Mouse (Mus musculus) left cerebral cortex, adult 2 months (tissue): ENCODE data around the gene Ak2. TPM values are rescaled to one million over a fixed set of nuclear protein-coding genes. Genes with fewer than 3 reads are reported as not detected.

ENCODE experiments used
- DNase-seq, 2 experiments: peaks; one replicate each; pipeline ENCODE4 v3.0.0; 2021 to 2022; ENCODE audit warnings: low spot score in 2 of 2, mixed read lengths in 1 of 2; ENCODE audit errors: extremely low spot score in 1 of 2
- H3K27ac ChIP-seq: fragments of 200-600 bp; 2 replicates; pipeline ENCODE4 v1.8.1; 2022
- H3K4me3 ChIP-seq: fragments of 200-600 bp; 2 replicates; pipeline ENCODE4 v1.8.1; 2022
- CTCF ChIP-seq: fragments of 200-600 bp; IDR thresholded peaks from 2 replicates; pipeline ENCODE4 v1.8.1; 2022; ENCODE audit warnings: antibody characterized with exemption, mild to moderate bottlenecking, moderate library complexity
- intact Hi-C: fragments of 180-260 bp; cut with DNase I; formaldehyde crosslinking; loops from one replicate; pipeline ENCODE4 v1.15.1; 2025
- total RNA-seq, 2 experiments: library from RNA; stranded (reverse); gene quantifications; 2 replicates each; pipeline ENCODE4 v1.2.3; 2021

Ak2 gene
- total RNA-seq, 2 experiments from 2014 or later, result 25.7 to 30.4 TPM

- intact Hi-C loops, result no loop called here
- Histone ChIP-seq H3K27ac (no peak overlapping the region), H3K4me3 (no peak overlapping the region)
- no peak for TF ChIP-seq CTCF
- no peak for DNase-seq
Measured at GRCm38 (mm10) chr4:128977217-128977616, 14.5 kb upstream of the Ak2 start.

- no peak overlapping the region for H3K27ac ChIP-seq
- H3K4me3 ChIP-seq, result no peak overlapping the region
- intact Hi-C loops, result no loop called here
- TF ChIP-seq CTCF, result no peak
- DNase-seq, result no peak
Measured at GRCm38 (mm10) chr4:128978634-128979033, 13.1 kb upstream of the Ak2 start.

- H3K27ac ChIP-seq, result no peak overlapping the region
Measured at GRCm38 (mm10) chr4:128980890-128981832, 10.6 kb upstream of the Ak2 start.

GRCm38 (mm10) chr4:128981833-128982180 is 10.0 kb upstream of the Ak2 start:
- no peak overlapping the region for H3K27ac ChIP-seq
- intact Hi-C loops, result no loop called here
- H3K4me3 ChIP-seq, result no peak overlapping the region
- DNase-seq, result no peak
- no peak for TF ChIP-seq CTCF

More at GRCm38 (mm10) chr4:128980890-128981832, 10.6 kb upstream of the Ak2 start:
- intact Hi-C loops, result no loop called here
- no peak for TF ChIP-seq CTCF
- H3K4me3 ChIP-seq, result no peak overlapping the region
- DNase-seq, result no peak

GRCm38 (mm10) chr4:128983151-128983550 is 8.6 kb upstream of the Ak2 start:
- TF ChIP-seq CTCF, result no peak
- intact Hi-C loops, result no loop called here
- no peak overlapping the region for H3K4me3 ChIP-seq

GRCm38 (mm10) chr4:128983656-128984055 is 8.1 kb upstream of the Ak2 start:
- H3K27ac ChIP-seq, result no peak overlapping the region
- no peak for DNase-seq
- TF ChIP-seq CTCF, result no peak
- H3K4me3 ChIP-seq, result no peak overlapping the region
- intact Hi-C loops, result no loop called here

More at GRCm38 (mm10) chr4:128983151-128983550, 8.6 kb upstream of the Ak2 start:
- DNase-seq, result no peak
- no peak overlapping the region for H3K27ac ChIP-seq

GRCm38 (mm10) chr4:128984600-128984999 is 7.2 kb upstream of the Ak2 start:
- H3K4me3 ChIP-seq, result no peak overlapping the region
- DNase-seq, result no peak
- TF ChIP-seq CTCF, result no peak
- no peak overlapping the region for H3K27ac ChIP-seq
- intact Hi-C loops, result no loop called here

GRCm38 (mm10) chr4:128988911-128989310 is 2.8 kb upstream of the Ak2 start:
- no peak overlapping the region for H3K27ac ChIP-seq
- DNase-seq, result no peak
- no peak for TF ChIP-seq CTCF
- H3K4me3 ChIP-seq, result no peak overlapping the region
- intact Hi-C loops, result no loop called here

- DNase-seq, result no peak
- Histone ChIP-seq H3K27ac (no peak overlapping the region), H3K4me3 (no peak overlapping the region)
- no peak for TF ChIP-seq CTCF
- intact Hi-C loops, result no loop called here
Measured at GRCm38 (mm10) chr4:128989678-128990077, 2.1 kb upstream of the Ak2 start.

GRCm38 (mm10) chr4:128992176-128992575 is 418 bp downstream of the Ak2 start:
- no peak for TF ChIP-seq CTCF
- no peak for DNase-seq
- intact Hi-C loops, result loop anchor here (2.0 kb wide), 1 partner anchor 67 kb away; the partner anchor contains the start of gene Rnf19b
- Histone ChIP-seq H3K4me3 (no peak overlapping the region), H3K27ac (no peak overlapping the region)

- H3K4me3 ChIP-seq, result peak overlapping the region; percentile 67
- intact Hi-C loops, result loop anchor here (2.0 kb wide), 1 partner anchor 66 kb away; the partner anchor contains the start of gene Rnf19b
- no peak for TF ChIP-seq CTCF
- peak; percentile 94 to 95 for DNase-seq
- peak overlapping the region; percentile 69 for H3K27ac ChIP-seq
Measured at GRCm38 (mm10) chr4:128993025-128993662, 1.4 kb downstream of the Ak2 start.

- no peak for TF ChIP-seq CTCF
- no peak for DNase-seq
- Histone ChIP-seq H3K27ac (peak overlapping the region; percentile 69; the same call in 1 of the 2 replicates), H3K4me3 (peak overlapping the region; percentile 67)
- intact Hi-C loops, result loop anchor here (2.0 kb wide), 1 partner anchor 65 kb away; the partner anchor contains the start of gene Rnf19b
Measured at GRCm38 (mm10) chr4:128993675-128994074, 1.9 kb downstream of the Ak2 start.
